Mouse (Mus musculus): Measurements from ENCODE around the gene Myo1c. TPM values are rescaled to one million over a fixed set of nuclear protein-coding genes. Genes with fewer than 3 reads are reported as not detected.

Myo1c gene
- polyA plus RNA-seq, 1 experiment, result 28.1 TPM

- peaks cover 31% of the 10 kb centered on the region for H3K36me3 ChIP-seq (replicated peaks; ENCODE audit: low read length)
- peaks cover 88% of the 10 kb centered on the region for H3K4me1 ChIP-seq
- no peaks in the 10 kb centered on the region for H3K9me3 ChIP-seq
- H3K27me3 ChIP-seq (replicated peaks), result no peaks in the 10 kb centered on the region
- no peak for TF ChIP-seq FLI1 (IDR thresholded peaks at IDR 0.05; ENCODE audit: low read length)
- TF ChIP-seq GATA1 (IDR thresholded peaks at IDR 0.05; ENCODE audit: borderline replicate concordance, low read length), result no peak
- H3K4me3 ChIP-seq (replicated peaks), result peak overlapping the region; percentile 94
These were observed 4.4 kb downstream of the Myo1c start for GRCm38 (mm10) chr11:75654471-75655390.

- no peaks in the 10 kb centered on the region for H3K27me3 ChIP-seq (replicated peaks)
- peaks cover 40% of the 10 kb centered on the region for H3K36me3 ChIP-seq (replicated peaks; ENCODE audit: low read length)
- H3K4me1 ChIP-seq, result peaks cover 83% of the 10 kb centered on the region
- peak overlapping the region; percentile 94 for H3K4me3 ChIP-seq (replicated peaks)
- no peaks in the 10 kb centered on the region for H3K9me3 ChIP-seq
- TF ChIP-seq FLI1 (IDR thresholded peaks at IDR 0.05; ENCODE audit: low read length) (no peak), GATA1 (IDR thresholded peaks at IDR 0.05; ENCODE audit: borderline replicate concordance, low read length) (no peak)
These were observed 5.6 kb downstream of the Myo1c start for GRCm38 (mm10) chr11:75655621-75656545.

- H3K4me1 ChIP-seq, result peaks cover 84% of the 10 kb centered on the region
- H3K36me3 ChIP-seq (replicated peaks; ENCODE audit: low read length), result peaks cover 51% of the 10 kb centered on the region
- no peaks in the 10 kb centered on the region for H3K9me3 ChIP-seq
- peak overlapping the region; percentile 94 for H3K4me3 ChIP-seq (replicated peaks)
- TF ChIP-seq GATA1 (IDR thresholded peaks at IDR 0.05; ENCODE audit: borderline replicate concordance, low read length), result no peak
- TF ChIP-seq FLI1 (IDR thresholded peaks at IDR 0.05; ENCODE audit: low read length), result no peak
- no peaks in the 10 kb centered on the region for H3K27me3 ChIP-seq (replicated peaks)
These were observed 6.6 kb downstream of the Myo1c start for GRCm38 (mm10) chr11:75656621-75657590.

GRCm38 (mm10) chr11:75657841-75658240 lies 7.5 kb downstream of the Myo1c start:
- TF ChIP-seq FLI1 (IDR thresholded peaks at IDR 0.05; ENCODE audit: low read length) (no peak), GATA1 (IDR thresholded peaks at IDR 0.05; ENCODE audit: borderline replicate concordance, low read length) (no peak)
- H3K4me1 ChIP-seq, result peaks cover 78% of the 10 kb centered on the region
- no peak overlapping the region for H3K4me3 ChIP-seq (replicated peaks)
- H3K27me3 ChIP-seq (replicated peaks), result no peaks in the 10 kb centered on the region
- H3K9me3 ChIP-seq, result no peaks in the 10 kb centered on the region
- H3K36me3 ChIP-seq (replicated peaks; ENCODE audit: low read length), result peaks cover 60% of the 10 kb centered on the region

- Histone ChIP-seq H3K4me1 (peaks cover 73% of the 10 kb centered on the region), H3K27me3 (replicated peaks) (no peaks in the 10 kb centered on the region), H3K4me3 (replicated peaks) (no peak overlapping the region), H3K36me3 (replicated peaks; ENCODE audit: low read length) (peaks cover 63% of the 10 kb centered on the region), H3K9me3 (no peaks in the 10 kb centered on the region)
- TF ChIP-seq FLI1 (IDR thresholded peaks at IDR 0.05; ENCODE audit: low read length), result no peak
- no peak for TF ChIP-seq GATA1 (IDR thresholded peaks at IDR 0.05; ENCODE audit: borderline replicate concordance, low read length)
These were observed 8.0 kb downstream of the Myo1c start for GRCm38 (mm10) chr11:75658311-75658710.

- H3K27me3 ChIP-seq (replicated peaks), result no peaks in the 10 kb centered on the region
- H3K36me3 ChIP-seq (replicated peaks; ENCODE audit: low read length), result peaks cover 69% of the 10 kb centered on the region
- peak overlapping the region; percentile 42 for H3K4me3 ChIP-seq (replicated peaks)
- no peaks in the 10 kb centered on the region for H3K9me3 ChIP-seq
- no peak for TF ChIP-seq GATA1 (IDR thresholded peaks at IDR 0.05; ENCODE audit: borderline replicate concordance, low read length)
- TF ChIP-seq FLI1 (IDR thresholded peaks at IDR 0.05; ENCODE audit: low read length), result no peak
- H3K4me1 ChIP-seq, result peaks cover 64% of the 10 kb centered on the region
These were observed 8.9 kb downstream of the Myo1c start for GRCm38 (mm10) chr11:75658996-75659750.

GRCm38 (mm10) chr11:75660081-75660590 lies 9.8 kb downstream of the Myo1c start:
- Histone ChIP-seq H3K4me1 (peaks cover 56% of the 10 kb centered on the region), H3K9me3 (no peaks in the 10 kb centered on the region), H3K27me3 (replicated peaks) (no peaks in the 10 kb centered on the region), H3K4me3 (replicated peaks) (no peak overlapping the region), H3K36me3 (replicated peaks; ENCODE audit: low read length) (peaks cover 76% of the 10 kb centered on the region)
- TF ChIP-seq FLI1 (IDR thresholded peaks at IDR 0.05; ENCODE audit: low read length), result no peak
- no peak for TF ChIP-seq GATA1 (IDR thresholded peaks at IDR 0.05; ENCODE audit: borderline replicate concordance, low read length)

All from megakaryocyte, embryonic 14.5 days (primary cell).